Mouse (Mus musculus) kidney, embryonic 15.5 days (tissue): ENCODE measurements at regions not wholly inside any gene's neighbourhood (a gene's known extent, or its start where the extent isn't known, plus 50 kb on each side); places are given as distances from the start of the nearest gene placed in this dataset.
A peak's percentile ranks its signal among the peaks of the same experiment; 100 is the strongest.

Source experiments
- ATAC-seq: fragments of 200-750 bp; cut with Nextera tagmentation; replicated peaks from 2 replicates; pipeline ENCODE4 v1.8.0; 2017; ENCODE audit warnings: moderate TSS enrichment; ENCODE audit not compliant: low FRiP score
- H3K27ac ChIP-seq: fragments of 300-500 bp; sonication (generic); 2 replicates; pipeline ENCODE4 v1.5.1; 2015; ENCODE audit warnings: mild to moderate bottlenecking, inconsistent platforms
- H3K27me3 ChIP-seq: fragments of 300-500 bp; sonication (generic); 2 replicates; pipeline ENCODE4 v1.6.1; 2015; ENCODE audit warnings: inconsistent platforms
- H3K36me3 ChIP-seq: fragments of 300-500 bp; sonication (generic); 2 replicates; pipeline ENCODE4 v1.6.1; 2015; ENCODE audit warnings: inconsistent platforms
- H3K4me1 ChIP-seq: fragments of 300-500 bp; sonication (generic); 2 replicates; pipeline ENCODE4 v1.6.1; 2015; ENCODE audit warnings: inconsistent platforms
- H3K4me2 ChIP-seq: fragments of 300-500 bp; sonication (generic); 2 replicates; pipeline ENCODE4 v1.6.1; 2015; ENCODE audit warnings: moderate library complexity, mild to moderate bottlenecking, inconsistent platforms
- H3K4me3 ChIP-seq: fragments of 300-500 bp; sonication (generic); replicated peaks from 2 replicates; pipeline ENCODE4 v1.5.1; 2015; ENCODE audit warnings: mild to moderate bottlenecking, inconsistent platforms
- H3K9ac ChIP-seq: fragments of 300-500 bp; sonication (generic); 2 replicates; pipeline ENCODE4 v1.6.1; 2015; ENCODE audit warnings: mild to moderate bottlenecking, inconsistent platforms
- H3K9me3 ChIP-seq: fragments of 300-500 bp; sonication (generic); replicated peaks from 2 replicates; pipeline ENCODE4 v1.6.1; 2016; ENCODE audit warnings: inconsistent platforms
- WGBS: fragments of 180-500 bp; shearing (Covaris S2); methylation state at CpG from one replicate; pipeline ENCODE4 v1.1.7; 2015; ENCODE audit warnings: mixed read lengths; 5-methylcytosine and 5-hydroxymethylcytosine counted together

- H3K36me3 ChIP-seq, result no peaks in the 10 kb centered on the region
- no peaks in the 10 kb centered on the region for H3K27me3 ChIP-seq
- no peak overlapping the region for H3K4me3 ChIP-seq
- peak overlapping the region; percentile 52 for H3K27ac ChIP-seq
- 28% methylated on average over 8 of the region's 8 CpGs for whole genome bisulfite sequencing
- peak; percentile 89 for ATAC-seq
- no peak overlapping the region for H3K4me2 ChIP-seq
- H3K9me3 ChIP-seq, result no peaks in the 10 kb centered on the region
- no peak overlapping the region for H3K9ac ChIP-seq
- H3K4me1 ChIP-seq, result peaks cover 8% of the 10 kb centered on the region; the same call in 1 of the 2 replicates
These were observed 130.1 kb upstream of the Nr2f2 start for GRCm38 (mm10) chr7:70496541-70497154.

GRCm38 (mm10) chr7:70484201-70484600 lies 117.7 kb upstream of the Nr2f2 start:
- H3K9ac ChIP-seq, result no peak overlapping the region
- H3K4me1 ChIP-seq, result no peaks in the 10 kb centered on the region
- no peak for ATAC-seq
- no peaks in the 10 kb centered on the region for H3K36me3 ChIP-seq
- H3K27me3 ChIP-seq, result no peaks in the 10 kb centered on the region
- no peak overlapping the region for H3K4me2 ChIP-seq
- 54% methylated on average over 2 of the region's 2 CpGs for WGBS
- no peak overlapping the region for H3K27ac ChIP-seq
- H3K4me3 ChIP-seq, result no peak overlapping the region
- H3K9me3 ChIP-seq, result no peaks in the 10 kb centered on the region

GRCm38 (mm10) chr7:70483536-70483935 lies 117.0 kb upstream of the Nr2f2 start:
- no peak for ATAC-seq
- H3K9me3 ChIP-seq, result no peaks in the 10 kb centered on the region
- no peaks in the 10 kb centered on the region for H3K36me3 ChIP-seq
- H3K27ac ChIP-seq, result no peak overlapping the region
- H3K9ac ChIP-seq, result no peak overlapping the region
- H3K4me1 ChIP-seq, result no peaks in the 10 kb centered on the region
- 89% methylated on average over 3 of the region's 3 CpGs for WGBS
- no peaks in the 10 kb centered on the region for H3K27me3 ChIP-seq
- H3K4me3 ChIP-seq, result no peak overlapping the region
- H3K4me2 ChIP-seq, result no peak overlapping the region

- 85% methylated on average over 10 of the region's 10 CpGs for WGBS
- H3K27me3 ChIP-seq, result no peaks in the 10 kb centered on the region
- H3K9ac ChIP-seq, result no peak overlapping the region
- no peak overlapping the region for H3K27ac ChIP-seq
- H3K9me3 ChIP-seq, result no peaks in the 10 kb centered on the region
- no peaks in the 10 kb centered on the region for H3K4me1 ChIP-seq
- ATAC-seq, result no peak
- H3K4me3 ChIP-seq, result no peak overlapping the region
- no peaks in the 10 kb centered on the region for H3K36me3 ChIP-seq
- H3K4me2 ChIP-seq, result no peak overlapping the region
These were observed 115.3 kb upstream of the Nr2f2 start for GRCm38 (mm10) chr7:70481880-70482279.

- no peak overlapping the region for H3K27ac ChIP-seq
- no peak overlapping the region for H3K4me2 ChIP-seq
- WGBS, result 48% methylated on average over 4 of the region's 4 CpGs
- H3K9ac ChIP-seq, result no peak overlapping the region
- H3K27me3 ChIP-seq, result no peaks in the 10 kb centered on the region
- no peak for ATAC-seq
- no peaks in the 10 kb centered on the region for H3K36me3 ChIP-seq
- no peak overlapping the region for H3K4me3 ChIP-seq
- H3K9me3 ChIP-seq, result no peaks in the 10 kb centered on the region
- peaks cover 6% of the 10 kb centered on the region; the same call in 1 of the 2 replicates for H3K4me1 ChIP-seq
These were observed 106.3 kb upstream of the Nr2f2 start for GRCm38 (mm10) chr7:70472786-70473185.

- Histone ChIP-seq H3K4me3 (no peak overlapping the region), H3K27me3 (no peaks in the 10 kb centered on the region), H3K9ac (no peak overlapping the region), H3K27ac (no peak overlapping the region), H3K4me2 (no peak overlapping the region), H3K9me3 (no peaks in the 10 kb centered on the region), H3K36me3 (no peaks in the 10 kb centered on the region), H3K4me1 (peaks cover 6% of the 10 kb centered on the region; the same call in 1 of the 2 replicates)
- ATAC-seq, result no peak
- WGBS, result 92% methylated on average over 2 of the region's 2 CpGs
These were observed 104.0 kb upstream of the Nr2f2 start for GRCm38 (mm10) chr7:70470557-70470956.

GRCm38 (mm10) chr7:70462131-70462530 lies 95.6 kb upstream of the Nr2f2 start:
- no peak overlapping the region for H3K9ac ChIP-seq
- no peak overlapping the region for H3K4me3 ChIP-seq
- H3K27me3 ChIP-seq, result no peaks in the 10 kb centered on the region
- no peak overlapping the region for H3K4me2 ChIP-seq
- H3K27ac ChIP-seq, result no peak overlapping the region
- no peaks in the 10 kb centered on the region for H3K36me3 ChIP-seq
- no peaks in the 10 kb centered on the region for H3K4me1 ChIP-seq
- ATAC-seq, result no peak
- 61% methylated on average over 4 of the region's 4 CpGs for WGBS
- no peaks in the 10 kb centered on the region for H3K9me3 ChIP-seq

GRCm38 (mm10) chr7:70454525-70454924 lies 88.0 kb upstream of the Nr2f2 start:
- no peaks in the 10 kb centered on the region for H3K4me1 ChIP-seq
- H3K4me2 ChIP-seq, result no peak overlapping the region
- no peak overlapping the region for H3K27ac ChIP-seq
- no peak for ATAC-seq
- 81% methylated on average over 1 of the region's 1 CpGs for WGBS
- no peak overlapping the region for H3K4me3 ChIP-seq
- H3K9ac ChIP-seq, result no peak overlapping the region
- H3K27me3 ChIP-seq, result no peaks in the 10 kb centered on the region
- H3K36me3 ChIP-seq, result no peaks in the 10 kb centered on the region
- H3K9me3 ChIP-seq, result no peaks in the 10 kb centered on the region

- WGBS, result 85% methylated on average over 4 of the region's 4 CpGs
- Histone ChIP-seq H3K27ac (no peak overlapping the region), H3K4me3 (no peak overlapping the region), H3K27me3 (no peaks in the 10 kb centered on the region), H3K4me2 (no peak overlapping the region), H3K9ac (no peak overlapping the region), H3K36me3 (no peaks in the 10 kb centered on the region), H3K4me1 (no peaks in the 10 kb centered on the region), H3K9me3 (no peaks in the 10 kb centered on the region)
- ATAC-seq, result no peak
These were observed 86.3 kb upstream of the Nr2f2 start for GRCm38 (mm10) chr7:70452816-70453215.

GRCm38 (mm10) chr7:70438908-70439307 lies 72.4 kb upstream of the Nr2f2 start:
- Histone ChIP-seq H3K4me1 (no peaks in the 10 kb centered on the region; the same call in 1 of the 2 replicates), H3K36me3 (no peaks in the 10 kb centered on the region), H3K4me3 (no peak overlapping the region), H3K27ac (no peak overlapping the region), H3K9ac (no peak overlapping the region), H3K9me3 (no peaks in the 10 kb centered on the region), H3K27me3 (no peaks in the 10 kb centered on the region), H3K4me2 (no peak overlapping the region)
- no peak for ATAC-seq
- WGBS, result 93% methylated on average over 6 of the region's 6 CpGs

- Histone ChIP-seq H3K9me3 (no peaks in the 10 kb centered on the region), H3K4me1 (peaks cover 14% of the 10 kb centered on the region), H3K36me3 (no peaks in the 10 kb centered on the region), H3K27me3 (no peaks in the 10 kb centered on the region), H3K4me2 (no peak overlapping the region), H3K9ac (no peak overlapping the region), H3K27ac (peak overlapping the region; percentile 68), H3K4me3 (no peak overlapping the region)
- ATAC-seq, result peak; percentile 54
- 30% methylated on average over 8 of the region's 8 CpGs for WGBS
These were observed 67.3 kb upstream of the Nr2f2 start for GRCm38 (mm10) chr7:70433838-70434237.

- Histone ChIP-seq H3K9me3 (no peaks in the 10 kb centered on the region), H3K27me3 (no peaks in the 10 kb centered on the region), H3K4me1 (peaks cover 14% of the 10 kb centered on the region), H3K27ac (peak overlapping the region; percentile 68), H3K4me2 (no peak overlapping the region), H3K4me3 (no peak overlapping the region), H3K36me3 (no peaks in the 10 kb centered on the region), H3K9ac (no peak overlapping the region)
- peak; percentile 58; the same call in 1 of the 2 replicates for ATAC-seq
- 65% methylated on average over 6 of the region's 6 CpGs for WGBS
These were observed 66.8 kb upstream of the Nr2f2 start for GRCm38 (mm10) chr7:70433358-70433757.

GRCm38 (mm10) chr7:70431712-70432111 lies 65.2 kb upstream of the Nr2f2 start:
- Histone ChIP-seq H3K36me3 (no peaks in the 10 kb centered on the region), H3K4me3 (no peak overlapping the region), H3K27ac (no peak overlapping the region), H3K4me2 (no peak overlapping the region), H3K9me3 (no peaks in the 10 kb centered on the region), H3K9ac (no peak overlapping the region), H3K27me3 (no peaks in the 10 kb centered on the region), H3K4me1 (peaks cover 14% of the 10 kb centered on the region)
- no peak for ATAC-seq
- WGBS, result 65% methylated on average over 2 of the region's 2 CpGs
